Mouse (Mus musculus): ENCODE data around the gene Gm45837. TPM values are rescaled to one million over a fixed set of nuclear protein-coding genes. Genes with fewer than 3 reads are reported as not detected.

Gene Gm45837
- polyA plus RNA-seq (2012; rRNA removed; ENCODE audit: low replicate concordance): not detected in 2 replicates

DNA sequence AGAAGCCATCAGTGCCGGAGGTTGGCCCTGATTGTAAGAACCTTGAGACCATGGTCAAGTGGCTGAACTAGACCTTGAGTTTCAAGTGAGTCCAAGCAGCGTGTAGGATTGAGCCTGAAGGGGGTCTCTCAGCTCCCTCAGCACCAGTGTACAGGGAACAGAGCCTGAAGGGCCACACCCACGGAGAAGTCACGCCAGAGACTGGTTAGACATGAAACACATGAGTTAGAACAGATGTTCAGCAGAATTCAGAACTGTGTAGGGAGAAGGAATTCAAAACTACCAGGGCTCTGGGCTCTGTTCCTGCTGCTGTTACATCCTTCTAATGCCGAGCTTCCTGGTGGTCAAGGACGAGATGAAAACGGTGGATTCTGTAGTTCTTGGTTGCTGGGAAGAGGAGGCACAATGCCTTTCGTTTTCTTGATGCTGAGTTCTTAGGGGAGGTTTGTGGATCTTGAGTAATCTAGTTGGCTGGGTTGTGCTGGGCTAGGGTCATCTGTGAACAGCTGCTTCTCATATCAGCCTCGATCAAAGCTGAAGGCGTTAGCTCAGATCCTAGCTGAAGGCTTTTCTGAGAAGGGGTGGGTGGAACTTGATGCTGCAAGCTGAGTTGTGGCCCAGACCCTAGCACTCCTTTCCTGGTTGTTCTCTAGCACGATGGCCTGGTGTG lies at the start of gene Gm45837:
Gm45837 (plus strand) TSS at position 620 of the 670 bp plus-strand sequence.

DNA sequence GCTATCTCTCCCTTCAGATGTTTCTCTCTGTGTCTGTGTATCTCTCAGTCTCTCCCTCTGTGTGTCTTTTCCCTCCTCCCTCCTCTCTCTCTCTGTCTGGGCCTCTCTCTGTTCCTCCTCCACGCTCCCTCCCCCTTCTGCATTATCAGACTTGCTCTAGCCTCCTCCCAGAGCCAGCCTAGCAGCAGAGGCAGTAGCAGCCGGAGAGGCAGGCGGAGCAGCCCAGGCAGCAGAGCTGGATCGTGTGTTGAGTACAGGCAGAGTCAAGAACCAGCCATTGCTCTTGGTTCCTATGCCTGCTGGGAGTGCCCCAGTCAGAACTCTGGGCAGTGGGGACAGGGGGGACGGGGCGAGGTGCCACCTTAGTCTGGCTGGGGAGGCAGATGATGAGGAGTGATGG lies 10.8 kb downstream of the Gm45837 start, which contains the start of gene Pde2a:
Pde2a (plus strand) TSS at position 163 of the 400 bp plus-strand sequence.

Other genes starting within 250 kb of the Gm45837 start
- 6.8 and 8.9 TPM in 2 replicates for gene Atg16l2, start 108.6 kb upstream of the Gm45837 start, polyA plus RNA-seq (2012; rRNA removed; ENCODE audit: low replicate concordance)
- gene Stard10, start 93.8 kb upstream of the Gm45837 start, polyA plus RNA-seq (2012; rRNA removed; ENCODE audit: low replicate concordance): 200 and 251 TPM in 2 replicates
- 62.6 and 66.1 TPM in 2 replicates for gene Arap1, start 62.8 kb upstream of the Gm45837 start, polyA plus RNA-seq (2012; rRNA removed; ENCODE audit: low replicate concordance)
- 9.7 and 22.7 TPM in 2 replicates for gene Pde2a, start 10.8 kb downstream of the Gm45837 start, polyA plus RNA-seq (2012; rRNA removed; ENCODE audit: low replicate concordance)
- 1.6 and 2.1 TPM in 2 replicates for gene Art2b, start 174.7 kb downstream of the Gm45837 start, polyA plus RNA-seq (2012; rRNA removed; ENCODE audit: low replicate concordance)

All from duodenum, adult 2 months (tissue).